ENCODE assay signal across 14 mouse cellular contexts in genomic region chr8:109280540-109280939, GRCm38 (mm10).
DNase-seq lines count a peak whose midpoint lies in the region; ATAC-seq lines count a peak whose summit lies in the region.
"Had no signal": no experiment of that assay in that cellular context is flagged by ENCODE, and none has a peak within 500 bp of the region (broad histone marks: within the 10 kb centered on the region; RNA-seq: fewer than 3 reads in every experiment).

No protein-coding gene starts in this region.

- no peaks in the 10 kb centered on the region for H3K4me1 ChIP-seq in hindbrain, embryonic 10.5 days (replicated peaks)
- 0 out of 2 replicates have a peak, but pooled peaks cover 2% of the 10 kb centered on the region for H3K4me1 ChIP-seq in hindbrain, embryonic 12.5 days
- H3K4me1 ChIP-seq: forebrain, embryonic 15.5 days had no signal

- WGBS in hindbrain, embryonic 10.5 days = 76% methylated on average over 2 of the region's 2 CpGs
- 85% methylated on average over 2 of the region's 2 CpGs for WGBS in hindbrain, embryonic 12.5 days

- H3K4me2 ChIP-seq in hindbrain, embryonic 12.5 days (replicated peaks) = no peak overlapping the region
- H3K4me2 ChIP-seq: forebrain, embryonic 15.5 days had no signal

- H3K27ac ChIP-seq in hindbrain, embryonic 10.5 days = no peak overlapping the region
- no peak overlapping the region for H3K27ac ChIP-seq in hindbrain, embryonic 12.5 days
- H3K27ac ChIP-seq: forebrain, embryonic 15.5 days had no signal

- no peaks in the 10 kb centered on the region for H3K9me3 ChIP-seq in hindbrain, embryonic 10.5 days
- no peaks in the 10 kb centered on the region for H3K9me3 ChIP-seq in hindbrain, embryonic 12.5 days (replicated peaks)
- H3K9me3 ChIP-seq: forebrain, embryonic 15.5 days had no signal

- no peaks in the 10 kb centered on the region for H3K36me3 ChIP-seq in hindbrain, embryonic 10.5 days
- H3K36me3 ChIP-seq in hindbrain, embryonic 12.5 days = no peaks in the 10 kb centered on the region
- H3K36me3 ChIP-seq: forebrain, embryonic 15.5 days had no signal

- H3K9ac ChIP-seq in hindbrain, embryonic 12.5 days = no peak overlapping the region
- H3K9ac ChIP-seq: forebrain, embryonic 15.5 days had no signal

- no peaks in the 10 kb centered on the region for H3K27me3 ChIP-seq in hindbrain, embryonic 10.5 days (ENCODE audit: insufficient read depth, poor library complexity, severe bottlenecking)
- no peaks in the 10 kb centered on the region for H3K27me3 ChIP-seq in hindbrain, embryonic 12.5 days
- H3K27me3 ChIP-seq: forebrain, embryonic 15.5 days had no signal

- no peak for ATAC-seq in hindbrain, embryonic 12.5 days (ENCODE audit: low FRiP score)
- peak; percentile 40 for ATAC-seq in granulocyte monocyte progenitor cell, adult 5-6 weeks (replicated peaks; ENCODE audit: poor library complexity, severe bottlenecking)
- ATAC-seq: forebrain, embryonic 15.5 days; intestine, postnatal 0 days had no signal

- peak; percentile 20 for DNase-seq in hindbrain, embryonic 10.5 days (ENCODE audit: low spot score)
- DNase-seq in 3134 (ENCODE audit: extremely low read depth, insufficient read length, low spot score) (peak; percentile 20), ES-CJ7 (ENCODE audit: low read depth, low spot score) (peak; percentile 73)
- DNase-seq in urinary bladder, adult 2 months (ENCODE audit: low spot score) = no peak
- DNase-seq in yolk sac, embryonic 10.5 days (ENCODE audit: low spot score) = no peak
- DNase-seq in thymus, postnatal 14 days = no peak
- DNase-seq: cerebellum, adult 18-20 months; gastrocnemius, postnatal 25 days; heart, postnatal 10 days; right cerebral cortex, postnatal 4 days had no signal

- H3K4me3 ChIP-seq in hindbrain, embryonic 10.5 days = no peak overlapping the region
- H3K4me3 ChIP-seq in hindbrain, embryonic 12.5 days = no peak overlapping the region
- H3K4me3 ChIP-seq: forebrain, embryonic 15.5 days had no signal

Comparison
In these comparisons a context has a peak if more than half of its experiments do, and no peak if none do; other contexts are left out.
1. DNase-seq: peak in hindbrain, embryonic 10.5 days (single experiment), 3134 (single experiment) and ES-CJ7 (single experiment); none in urinary bladder, adult 2 months (single experiment), yolk sac, embryonic 10.5 days (single experiment) and thymus, postnatal 14 days (single experiment).